Mouse (Mus musculus): Measurements from ENCODE around the gene Saa4. TPM values are rescaled to one million over a fixed set of nuclear protein-coding genes. Genes with fewer than 3 reads are reported as not detected.
"Not testable (repeated sequence)": the region's sequence is repeated elsewhere in the genome, so short reads cannot be mapped to it uniquely, and the experiment has no call there.

Gene Saa4
- polyA plus RNA-seq, 1 experiment from 2014 or later, result not detected

DNA sequence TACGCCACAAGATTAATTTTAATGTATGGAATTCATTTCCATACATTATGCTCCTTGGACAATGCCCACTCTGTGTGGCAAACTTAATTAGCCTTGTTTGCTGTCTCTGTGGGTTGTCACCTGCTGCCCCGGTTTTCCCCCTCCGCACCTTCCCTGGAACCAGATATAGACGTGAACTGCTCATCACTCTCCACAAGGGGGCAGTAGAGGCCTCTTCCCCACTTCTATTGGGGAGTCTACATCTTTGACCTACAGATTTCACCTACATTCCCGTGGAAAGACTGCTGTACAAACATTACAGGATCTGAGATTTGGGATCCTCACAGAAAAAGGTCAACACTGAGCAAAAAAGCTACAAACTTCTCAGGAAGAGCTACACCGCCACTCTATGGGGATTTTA is 17.9 kb downstream of the Saa4 start:
- no peak overlapping the region for H3K4me3 ChIP-seq
- peaks cover 3% of the 10 kb centered on the region; the same call in 1 of the 2 replicates for H3K4me1 ChIP-seq
- 0 out of 2 replicates have a peak, but pooled peaks cover 3% of the 10 kb centered on the region for H3K27me3 ChIP-seq
- WGBS, result 32% methylated on average over 6 of the region's 6 CpGs
- no peak overlapping the region for H3K9ac ChIP-seq (replicated peaks)
- H3K36me3 ChIP-seq, result no peaks in the 10 kb centered on the region
- no peak overlapping the region for H3K27ac ChIP-seq (replicated peaks)
- H3K4me2 ChIP-seq (replicated peaks), result no peak overlapping the region
- no peak for ATAC-seq (ENCODE audit: low FRiP score, low read depth)
- H3K9me3 ChIP-seq, result no peaks in the 10 kb centered on the region

DNA sequence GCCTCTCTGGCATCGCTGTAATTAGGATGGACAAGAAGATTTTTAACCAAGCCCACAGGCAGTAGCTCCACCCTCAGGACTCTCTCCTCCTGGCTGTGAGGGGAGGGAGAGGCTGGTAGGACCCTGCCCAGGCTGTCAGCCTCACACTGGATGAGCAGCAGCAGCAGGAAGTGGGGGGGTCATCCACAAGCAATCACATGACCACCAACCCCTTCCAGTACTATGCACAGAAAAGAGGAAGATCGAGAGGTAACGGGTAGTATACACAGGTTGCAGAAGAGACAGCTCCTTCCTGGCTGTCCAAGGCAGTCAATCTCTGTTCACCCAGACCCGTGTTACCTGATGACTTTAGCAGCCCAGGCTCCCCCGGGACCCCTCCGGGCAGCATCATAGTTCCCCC is 20.2 kb downstream of the Saa4 start:
- H3K4me3 ChIP-seq, result no peak overlapping the region
- WGBS, result 85% methylated on average over 6 of the region's 6 CpGs
- H3K4me2 ChIP-seq (replicated peaks), result no peak overlapping the region
- no peaks in the 10 kb centered on the region for H3K9me3 ChIP-seq
- H3K9ac ChIP-seq (replicated peaks), result no peak overlapping the region
- no peak overlapping the region for H3K27ac ChIP-seq (replicated peaks)
- H3K4me1 ChIP-seq, result peaks cover 9% of the 10 kb centered on the region; the same call in 1 of the 2 replicates
- no peaks in the 10 kb centered on the region for H3K27me3 ChIP-seq
- no peak for ATAC-seq (ENCODE audit: low FRiP score, low read depth)
- peaks cover 11% of the 10 kb centered on the region for H3K36me3 ChIP-seq

GRCm38 (mm10) chr7:46710390-46710844 is 22.0 kb downstream of the Saa4 start, which contains the start of gene Saal1:
Gene Saal1, minus strand, starts transcription at chr7:46710680.
- H3K4me1 ChIP-seq, result peaks cover 9% of the 10 kb centered on the region; the same call in 1 of the 2 replicates
- ATAC-seq (ENCODE audit: low FRiP score, low read depth), result peak; percentile 98
- peaks cover 28% of the 10 kb centered on the region for H3K36me3 ChIP-seq
- peak within 1 kb of the TSS; percentile 90 for H3K9ac ChIP-seq (replicated peaks)
- no peaks in the 10 kb centered on the region for H3K27me3 ChIP-seq
- H3K27ac ChIP-seq (replicated peaks), result peak within 1 kb of the TSS; percentile 76
- WGBS, result under 1% methylated on average over 35 of the region's 38 CpGs
- H3K4me3 ChIP-seq, result peak within 1 kb of the TSS; percentile 91
- peak within 1 kb of the TSS; percentile 51 for H3K4me2 ChIP-seq (replicated peaks)
- no peaks in the 10 kb centered on the region for H3K9me3 ChIP-seq

DNA sequence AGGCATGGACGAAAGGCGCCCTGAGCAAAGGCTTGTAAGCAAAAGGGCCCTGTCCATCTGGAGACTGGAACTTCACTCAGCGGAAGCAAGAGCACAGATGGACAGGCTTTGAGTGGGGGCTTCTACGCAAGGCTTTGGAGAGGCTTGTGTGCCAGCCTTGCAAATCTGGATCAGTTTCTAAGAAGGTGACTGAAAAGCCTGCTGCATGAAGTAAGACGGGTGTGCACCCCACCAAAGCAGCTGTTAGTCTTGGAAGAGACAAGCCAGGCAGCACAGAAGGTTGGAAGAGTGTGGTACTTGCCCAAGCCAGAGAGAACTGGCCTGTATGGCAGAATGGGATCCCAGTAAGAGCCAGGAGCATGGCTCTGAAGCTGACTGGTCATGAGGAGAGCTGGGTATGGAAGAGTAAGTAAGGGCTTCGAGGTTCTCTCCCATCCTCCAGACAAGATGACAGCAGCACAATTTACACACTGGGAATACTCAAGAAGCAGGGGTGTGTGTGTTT is 31.8 kb downstream of the Saa4 start:
- Histone ChIP-seq H3K27ac (replicated peaks) (no peak overlapping the region), H3K4me3 (no peak overlapping the region), H3K9me3 (no peaks in the 10 kb centered on the region), H3K36me3 (peaks cover 99% of the 10 kb centered on the region), H3K4me1 (no peaks in the 10 kb centered on the region), H3K4me2 (replicated peaks) (no peak overlapping the region), H3K9ac (replicated peaks) (no peak overlapping the region), H3K27me3 (no peaks in the 10 kb centered on the region)
- no peak for ATAC-seq (ENCODE audit: low FRiP score, low read depth)
- WGBS, result 92% methylated on average over 6 of the region's 6 CpGs

- Histone ChIP-seq H3K9me3 (no peaks in the 10 kb centered on the region), H3K9ac (replicated peaks) (no peak overlapping the region), H3K27ac (replicated peaks) (no peak overlapping the region), H3K27me3 (no peaks in the 10 kb centered on the region), H3K4me3 (no peak overlapping the region), H3K36me3 (peaks cover 80% of the 10 kb centered on the region), H3K4me1 (no peaks in the 10 kb centered on the region), H3K4me2 (replicated peaks) (no peak overlapping the region)
- 78% methylated on average over 1 of the region's 1 CpGs for WGBS
- no peak for ATAC-seq (ENCODE audit: low FRiP score, low read depth)
Observed at GRCm38 (mm10) chr7:46696754-46697153, 35.6 kb downstream of the Saa4 start.

DNA sequence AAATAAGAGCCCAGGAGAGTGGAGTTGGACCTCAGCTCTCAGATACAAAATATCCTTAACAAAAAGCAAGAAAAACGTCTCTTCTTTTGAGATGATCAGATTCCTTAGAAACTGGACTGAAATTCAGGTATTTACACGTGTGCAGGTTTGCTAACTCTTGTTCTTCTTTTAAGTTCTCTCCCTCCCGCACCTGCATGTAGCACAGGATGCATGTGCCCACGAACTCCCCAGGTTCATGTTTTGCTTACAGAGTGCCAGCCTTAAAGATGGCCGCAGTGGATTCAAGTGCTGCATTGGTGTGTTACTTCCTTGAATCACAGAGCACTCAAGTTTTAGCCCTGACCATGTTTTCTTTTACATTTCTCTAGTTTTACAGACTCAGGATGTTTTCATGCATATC is 45.6 kb downstream of the Saa4 start:
- 85% methylated on average over 5 of the region's 5 CpGs for WGBS

GRCm38 (mm10) chr7:46680732-46681131 is 51.7 kb downstream of the Saa4 start:
- H3K9ac ChIP-seq (replicated peaks), result no peak overlapping the region
- no peaks in the 10 kb centered on the region for H3K9me3 ChIP-seq
- H3K4me3 ChIP-seq, result no peak overlapping the region
- no peak for ATAC-seq (ENCODE audit: low FRiP score, low read depth)
- H3K4me2 ChIP-seq (replicated peaks), result no peak overlapping the region
- no peak overlapping the region for H3K27ac ChIP-seq (replicated peaks)
- H3K36me3 ChIP-seq, result no peaks in the 10 kb centered on the region
- no peaks in the 10 kb centered on the region for H3K27me3 ChIP-seq
- H3K4me1 ChIP-seq, result no peaks in the 10 kb centered on the region

More for the DNA sequence above, 45.6 kb downstream of the Saa4 start:
- H3K9me3 ChIP-seq, result no peaks in the 10 kb centered on the region
- no peak overlapping the region for H3K4me3 ChIP-seq
- H3K27me3 ChIP-seq, result no peaks in the 10 kb centered on the region
- no peak for ATAC-seq (ENCODE audit: low FRiP score, low read depth)
- no peak overlapping the region for H3K27ac ChIP-seq (replicated peaks)
- no peaks in the 10 kb centered on the region for H3K4me1 ChIP-seq
- peaks cover 43% of the 10 kb centered on the region for H3K36me3 ChIP-seq
- H3K9ac ChIP-seq (replicated peaks), result no peak overlapping the region
- no peak overlapping the region for H3K4me2 ChIP-seq (replicated peaks)

DNA sequence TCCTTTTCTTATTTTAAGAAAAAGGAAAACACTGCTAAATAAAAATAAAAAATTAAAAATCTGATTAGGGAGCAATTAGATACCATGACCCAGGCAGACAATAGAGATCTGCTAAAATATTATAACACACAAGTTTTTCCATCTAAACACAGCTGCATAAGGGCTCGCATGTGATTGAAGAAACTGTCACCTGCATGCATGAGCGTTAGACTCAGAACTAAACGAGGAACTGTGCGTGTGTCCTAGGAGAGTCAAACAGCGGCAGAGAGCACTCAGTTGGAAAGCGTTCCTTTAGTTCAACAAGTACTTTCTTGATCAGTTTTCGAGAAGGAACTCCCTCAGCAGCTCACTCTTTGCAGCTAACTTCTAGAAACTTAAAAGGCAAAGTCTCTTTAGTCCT is 53.4 kb downstream of the Saa4 start:
- H3K9me3 ChIP-seq; H3K4me1 ChIP-seq; H3K27me3 ChIP-seq; H3K4me2 ChIP-seq (replicated peaks); H3K9ac ChIP-seq (replicated peaks); H3K36me3 ChIP-seq; H3K4me3 ChIP-seq; ATAC-seq (ENCODE audit: low FRiP score, low read depth); H3K27ac ChIP-seq (replicated peaks): not testable (repeated sequence)
- WGBS, result 86% methylated on average over 7 of the region's 7 CpGs

DNA sequence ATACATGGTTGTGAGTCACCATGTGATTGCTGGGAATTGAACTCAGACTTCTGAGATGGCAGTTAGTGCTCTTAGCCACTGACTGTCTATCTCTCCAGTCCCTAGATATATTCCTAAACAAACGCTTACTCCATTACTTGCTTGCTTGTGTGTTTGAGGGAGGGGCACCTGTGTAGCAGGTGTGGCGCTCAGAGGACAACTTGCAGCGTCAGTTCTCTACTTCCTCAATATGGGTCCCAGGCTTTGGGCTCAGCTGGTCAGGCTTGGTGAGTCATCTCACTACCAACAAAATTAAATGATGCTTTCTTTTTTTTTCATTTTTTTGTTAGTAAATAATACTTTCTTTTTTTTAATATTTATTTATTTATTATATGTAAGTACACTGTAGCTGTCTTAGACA is 54.0 kb downstream of the Saa4 start:
- H3K27ac ChIP-seq (replicated peaks), result no peak overlapping the region
- no peak overlapping the region for H3K9ac ChIP-seq (replicated peaks)
- no peak overlapping the region for H3K4me2 ChIP-seq (replicated peaks)
- no peaks in the 10 kb centered on the region for H3K27me3 ChIP-seq
- no peak for ATAC-seq (ENCODE audit: low FRiP score, low read depth)
- no peaks in the 10 kb centered on the region for H3K9me3 ChIP-seq
- no peaks in the 10 kb centered on the region for H3K4me1 ChIP-seq
- 96% methylated on average over 3 of the region's 3 CpGs for WGBS
- no peaks in the 10 kb centered on the region for H3K36me3 ChIP-seq
- no peak overlapping the region for H3K4me3 ChIP-seq

Other genes starting within 250 kb of the Saa4 start
- gene Sergef, start 92.8 kb downstream of the Saa4 start, polyA plus RNA-seq (2016; fragmentation: Nextera tagmentation; extraction: Ambion mirVana), result 17.3 and 18.5 TPM in 2 replicates
- 0.29 and 0.41 TPM in 2 replicates for gene Tph1, start 60.1 kb downstream of the Saa4 start, polyA plus RNA-seq (2016; fragmentation: Nextera tagmentation; extraction: Ambion mirVana)
- gene Saal1, start 21.9 kb downstream of the Saa4 start, polyA plus RNA-seq (2016; fragmentation: Nextera tagmentation; extraction: Ambion mirVana), result 30.7 and 32.0 TPM in 2 replicates
- gene Saa3, start 16.9 kb downstream of the Saa4 start, polyA plus RNA-seq (2016; fragmentation: Nextera tagmentation; extraction: Ambion mirVana), result 0.10 TPM in 1 of 2 replicates, not detected in the other
- not detected in 2 replicates for gene Saa1, start 10.4 kb upstream of the Saa4 start, polyA plus RNA-seq (2016; fragmentation: Nextera tagmentation; extraction: Ambion mirVana)
- not detected in 2 replicates for gene Saa2, start 19.2 kb upstream of the Saa4 start, polyA plus RNA-seq (2016; fragmentation: Nextera tagmentation; extraction: Ambion mirVana)
- 23.8 and 24.9 TPM in 2 replicates for gene Hps5, start 63.5 kb upstream of the Saa4 start, polyA plus RNA-seq (2016; fragmentation: Nextera tagmentation; extraction: Ambion mirVana)
- gene Gtf2h1, start 63.5 kb upstream of the Saa4 start, polyA plus RNA-seq (2016; fragmentation: Nextera tagmentation; extraction: Ambion mirVana), result 51.5 and 52.1 TPM in 2 replicates
- 802 and 809 TPM in 2 replicates for gene Ldha, start 108.9 kb upstream of the Saa4 start, polyA plus RNA-seq (2016; fragmentation: Nextera tagmentation; extraction: Ambion mirVana)
- 0.22 TPM in 1 of 2 replicates, not detected in the other for gene Ldhc, start 128.6 kb upstream of the Saa4 start, polyA plus RNA-seq (2016; fragmentation: Nextera tagmentation; extraction: Ambion mirVana)
- gene Tsg101, start 187.4 kb upstream of the Saa4 start, polyA plus RNA-seq (2016; fragmentation: Nextera tagmentation; extraction: Ambion mirVana), result 318 and 322 TPM in 2 replicates
- gene Uevld, start 225.9 kb upstream of the Saa4 start, polyA plus RNA-seq (2016; fragmentation: Nextera tagmentation; extraction: Ambion mirVana), result 11.8 and 12.1 TPM in 2 replicates

Measured in midbrain, embryonic 12.5 days (tissue).